Mouse (Mus musculus): ENCODE data around the gene Ripk3. TPM values are rescaled to one million over a fixed set of nuclear protein-coding genes. Genes with fewer than 3 reads are reported as not detected.

Gene Ripk3
- polyA plus RNA-seq (2014; fragmentation: Illumina TruSeq; extraction: RNeasy Lipid Tissue Mini Kit (QIAGEN cat#74804); ENCODE audit: low read depth, low replicate concordance), result 3.7 TPM

GRCm38 (mm10) chr14:55788256-55789050, at the start of gene Ripk3:
TSS of gene Ripk3 (minus strand) at chr14:55788865.

GRCm38 (mm10) chr14:55822991-55823762, 34.5 kb upstream of the Ripk3 start, which contains the start of gene Nfatc4:
TSS of gene Nfatc4 (plus strand) at chr14:55823144.

GRCm38 (mm10) chr14:55783958-55784235, 4.8 kb downstream of the Ripk3 start, which contains the start of gene Adcy4:
TSS of gene Adcy4 (minus strand) at chr14:55784095.

GRCm38 (mm10) chr14:55765696-55766095, 23.0 kb downstream of the Ripk3 start, which contains the start of gene Ltb4r1:
TSS of gene Ltb4r1 (plus strand) at chr14:55765962.

GRCm38 (mm10) chr14:55761163-55761562, 27.5 kb downstream of the Ripk3 start, which contains the start of gene Ltb4r2:
TSS of gene Ltb4r2 (plus strand) at chr14:55761428.

GRCm38 (mm10) chr14:55758363-55758784, 30.3 kb downstream of the Ripk3 start, which contains the start of gene Cideb:
TSS of gene Cideb (minus strand) at chr14:55758458.

DNA sequence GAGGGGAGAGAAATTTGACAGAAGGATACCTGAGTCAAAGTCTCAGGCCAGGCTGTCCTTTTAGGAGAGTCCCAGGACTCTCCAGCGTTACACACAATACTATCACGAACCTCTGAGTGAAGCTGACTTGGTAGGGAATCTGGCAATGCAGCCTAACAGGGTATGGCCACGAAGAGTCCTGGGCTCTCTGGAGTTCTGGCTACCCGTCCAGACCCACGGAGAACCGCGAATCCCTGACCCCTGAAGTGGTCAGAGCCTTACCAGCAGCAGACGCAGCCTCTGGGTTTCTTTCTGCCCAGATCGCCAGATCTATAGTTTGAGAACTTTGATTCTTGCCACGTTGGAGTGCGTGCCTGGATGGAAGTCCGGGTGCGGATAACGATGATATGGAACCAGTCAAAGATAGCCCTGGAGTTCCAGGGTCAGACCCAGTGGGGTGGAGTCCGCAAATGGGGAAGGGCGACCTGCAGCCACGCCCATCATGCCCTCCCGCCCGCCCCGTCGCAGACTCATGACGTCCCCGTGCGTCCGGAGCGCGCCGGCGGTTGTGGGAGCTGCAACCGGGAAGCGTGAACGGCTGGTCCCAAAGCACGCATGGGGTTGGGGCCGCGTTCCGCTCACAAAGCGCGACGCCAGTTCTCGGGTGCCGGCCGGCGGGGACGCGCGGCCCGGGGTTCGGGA, 43.3 kb downstream of the Ripk3 start, which contains the start of the genes Dhrs1 and Nop9:
Dhrs1 (minus strand) TSS at position 511 of the 681 bp plus-strand sequence.
Nop9 (plus strand) TSS at position 514 of the 681 bp plus-strand sequence.

Other genes with a start within 250 kb of the Ripk3 start
- 33.9 TPM for gene Pck2, start 248.6 kb downstream of the Ripk3 start, polyA plus RNA-seq (2014; fragmentation: Illumina TruSeq; extraction: RNeasy Lipid Tissue Mini Kit (QIAGEN cat#74804); ENCODE audit: low read depth, low replicate concordance)
- 139 TPM for gene Dcaf11, start 228.9 kb downstream of the Ripk3 start, polyA plus RNA-seq (2014; fragmentation: Illumina TruSeq; extraction: RNeasy Lipid Tissue Mini Kit (QIAGEN cat#74804); ENCODE audit: low read depth, low replicate concordance)
- gene A730061H03Rik, start 228.5 kb downstream of the Ripk3 start, polyA plus RNA-seq (2014; fragmentation: Illumina TruSeq; extraction: RNeasy Lipid Tissue Mini Kit (QIAGEN cat#74804); ENCODE audit: low read depth, low replicate concordance), result 1.9 TPM
- 0.46 TPM for gene Fitm1, start 213.2 kb downstream of the Ripk3 start, polyA plus RNA-seq (2014; fragmentation: Illumina TruSeq; extraction: RNeasy Lipid Tissue Mini Kit (QIAGEN cat#74804); ENCODE audit: low read depth, low replicate concordance)
- 110 TPM for gene Psme1, start 210.7 kb downstream of the Ripk3 start, polyA plus RNA-seq (2014; fragmentation: Illumina TruSeq; extraction: RNeasy Lipid Tissue Mini Kit (QIAGEN cat#74804); ENCODE audit: low read depth, low replicate concordance)
- 40.1 TPM for gene Emc9, start 203.6 kb downstream of the Ripk3 start, polyA plus RNA-seq (2014; fragmentation: Illumina TruSeq; extraction: RNeasy Lipid Tissue Mini Kit (QIAGEN cat#74804); ENCODE audit: low read depth, low replicate concordance)
- gene Psme2, start 197.8 kb downstream of the Ripk3 start, polyA plus RNA-seq (2014; fragmentation: Illumina TruSeq; extraction: RNeasy Lipid Tissue Mini Kit (QIAGEN cat#74804); ENCODE audit: low read depth, low replicate concordance), result 153 TPM
- 20.2 TPM for gene Rnf31, start 197.2 kb downstream of the Ripk3 start, polyA plus RNA-seq (2014; fragmentation: Illumina TruSeq; extraction: RNeasy Lipid Tissue Mini Kit (QIAGEN cat#74804); ENCODE audit: low read depth, low replicate concordance)
- gene Irf9, start 185.3 kb downstream of the Ripk3 start, polyA plus RNA-seq (2014; fragmentation: Illumina TruSeq; extraction: RNeasy Lipid Tissue Mini Kit (QIAGEN cat#74804); ENCODE audit: low read depth, low replicate concordance), result 46.8 TPM
- gene Rec8, start 170.8 kb downstream of the Ripk3 start, polyA plus RNA-seq (2014; fragmentation: Illumina TruSeq; extraction: RNeasy Lipid Tissue Mini Kit (QIAGEN cat#74804); ENCODE audit: low read depth, low replicate concordance), result 25.8 TPM
- 45.8 TPM for gene Ipo4, start 152.9 kb downstream of the Ripk3 start, polyA plus RNA-seq (2014; fragmentation: Illumina TruSeq; extraction: RNeasy Lipid Tissue Mini Kit (QIAGEN cat#74804); ENCODE audit: low read depth, low replicate concordance)
- gene Gm49378, start 151.0 kb downstream of the Ripk3 start, polyA plus RNA-seq (2014; fragmentation: Illumina TruSeq; extraction: RNeasy Lipid Tissue Mini Kit (QIAGEN cat#74804); ENCODE audit: low read depth, low replicate concordance), result 0.86 TPM
- gene Tm9sf1, start 145.1 kb downstream of the Ripk3 start, polyA plus RNA-seq (2014; fragmentation: Illumina TruSeq; extraction: RNeasy Lipid Tissue Mini Kit (QIAGEN cat#74804); ENCODE audit: low read depth, low replicate concordance), result 96.9 TPM
- 5.4 TPM for gene Tssk4, start 138.7 kb downstream of the Ripk3 start, polyA plus RNA-seq (2014; fragmentation: Illumina TruSeq; extraction: RNeasy Lipid Tissue Mini Kit (QIAGEN cat#74804); ENCODE audit: low read depth, low replicate concordance)
- gene Mdp1, start 128.4 kb downstream of the Ripk3 start, polyA plus RNA-seq (2014; fragmentation: Illumina TruSeq; extraction: RNeasy Lipid Tissue Mini Kit (QIAGEN cat#74804); ENCODE audit: low read depth, low replicate concordance), result 46.3 TPM
- gene Gmpr2, start 116.9 kb downstream of the Ripk3 start, polyA plus RNA-seq (2014; fragmentation: Illumina TruSeq; extraction: RNeasy Lipid Tissue Mini Kit (QIAGEN cat#74804); ENCODE audit: low read depth, low replicate concordance), result 25.4 TPM
- gene Nedd8, start 116.7 kb downstream of the Ripk3 start, polyA plus RNA-seq (2014; fragmentation: Illumina TruSeq; extraction: RNeasy Lipid Tissue Mini Kit (QIAGEN cat#74804); ENCODE audit: low read depth, low replicate concordance), result 186 TPM
- gene Tinf2, start 107.0 kb downstream of the Ripk3 start, polyA plus RNA-seq (2014; fragmentation: Illumina TruSeq; extraction: RNeasy Lipid Tissue Mini Kit (QIAGEN cat#74804); ENCODE audit: low read depth, low replicate concordance), result 14.4 TPM
- 2.5 TPM for gene Tgm1, start 74.9 kb downstream of the Ripk3 start, polyA plus RNA-seq (2014; fragmentation: Illumina TruSeq; extraction: RNeasy Lipid Tissue Mini Kit (QIAGEN cat#74804); ENCODE audit: low read depth, low replicate concordance)
- gene Rabggta, start 66.6 kb downstream of the Ripk3 start, polyA plus RNA-seq (2014; fragmentation: Illumina TruSeq; extraction: RNeasy Lipid Tissue Mini Kit (QIAGEN cat#74804); ENCODE audit: low read depth, low replicate concordance), result 28.8 TPM
- gene Dhrs1, start 43.2 kb downstream of the Ripk3 start, polyA plus RNA-seq (2014; fragmentation: Illumina TruSeq; extraction: RNeasy Lipid Tissue Mini Kit (QIAGEN cat#74804); ENCODE audit: low read depth, low replicate concordance), result 77.8 TPM
- gene Nop9, start 43.2 kb downstream of the Ripk3 start, polyA plus RNA-seq (2014; fragmentation: Illumina TruSeq; extraction: RNeasy Lipid Tissue Mini Kit (QIAGEN cat#74804); ENCODE audit: low read depth, low replicate concordance), result 15.5 TPM
- 5.3 TPM for gene Cideb, start 30.4 kb downstream of the Ripk3 start, polyA plus RNA-seq (2014; fragmentation: Illumina TruSeq; extraction: RNeasy Lipid Tissue Mini Kit (QIAGEN cat#74804); ENCODE audit: low read depth, low replicate concordance)
- gene Ltb4r2, start 27.4 kb downstream of the Ripk3 start, polyA plus RNA-seq (2014; fragmentation: Illumina TruSeq; extraction: RNeasy Lipid Tissue Mini Kit (QIAGEN cat#74804); ENCODE audit: low read depth, low replicate concordance), result 0.77 TPM
- gene Ltb4r1, start 22.9 kb downstream of the Ripk3 start, polyA plus RNA-seq (2014; fragmentation: Illumina TruSeq; extraction: RNeasy Lipid Tissue Mini Kit (QIAGEN cat#74804); ENCODE audit: low read depth, low replicate concordance), result 2.9 TPM
- 9.6 TPM for gene Adcy4, start 4.8 kb downstream of the Ripk3 start, polyA plus RNA-seq (2014; fragmentation: Illumina TruSeq; extraction: RNeasy Lipid Tissue Mini Kit (QIAGEN cat#74804); ENCODE audit: low read depth, low replicate concordance)
- 8.8 TPM for gene Nfatc4, start 34.3 kb upstream of the Ripk3 start, polyA plus RNA-seq (2014; fragmentation: Illumina TruSeq; extraction: RNeasy Lipid Tissue Mini Kit (QIAGEN cat#74804); ENCODE audit: low read depth, low replicate concordance)
- 4.7 TPM for gene Nynrin, start 65.1 kb upstream of the Ripk3 start, polyA plus RNA-seq (2014; fragmentation: Illumina TruSeq; extraction: RNeasy Lipid Tissue Mini Kit (QIAGEN cat#74804); ENCODE audit: low read depth, low replicate concordance)
- gene Cbln3, start 95.5 kb upstream of the Ripk3 start, polyA plus RNA-seq (2014; fragmentation: Illumina TruSeq; extraction: RNeasy Lipid Tissue Mini Kit (QIAGEN cat#74804); ENCODE audit: low read depth, low replicate concordance), result 0.21 TPM
- 19.3 TPM for gene Khnyn, start 96.1 kb upstream of the Ripk3 start, polyA plus RNA-seq (2014; fragmentation: Illumina TruSeq; extraction: RNeasy Lipid Tissue Mini Kit (QIAGEN cat#74804); ENCODE audit: low read depth, low replicate concordance)
- 52.9 TPM for gene Sdr39u1, start 111.4 kb upstream of the Ripk3 start, polyA plus RNA-seq (2014; fragmentation: Illumina TruSeq; extraction: RNeasy Lipid Tissue Mini Kit (QIAGEN cat#74804); ENCODE audit: low read depth, low replicate concordance)
- 7.3 TPM for gene Cma1, start 155.8 kb upstream of the Ripk3 start, polyA plus RNA-seq (2014; fragmentation: Illumina TruSeq; extraction: RNeasy Lipid Tissue Mini Kit (QIAGEN cat#74804); ENCODE audit: low read depth, low replicate concordance)
- gene Cma2, start 162.1 kb upstream of the Ripk3 start, polyA plus RNA-seq (2014; fragmentation: Illumina TruSeq; extraction: RNeasy Lipid Tissue Mini Kit (QIAGEN cat#74804); ENCODE audit: low read depth, low replicate concordance), result not detected
- not detected for gene Mcpt1, start 229.1 kb upstream of the Ripk3 start, polyA plus RNA-seq (2014; fragmentation: Illumina TruSeq; extraction: RNeasy Lipid Tissue Mini Kit (QIAGEN cat#74804); ENCODE audit: low read depth, low replicate concordance)
- gene Mcpt9, start 241.6 kb upstream of the Ripk3 start, polyA plus RNA-seq (2014; fragmentation: Illumina TruSeq; extraction: RNeasy Lipid Tissue Mini Kit (QIAGEN cat#74804); ENCODE audit: low read depth, low replicate concordance), result not detected